Mouse (Mus musculus) CH12.LX (cell line): ENCODE results near the gene Kctd15. TPM values are rescaled to one million over a fixed set of nuclear protein-coding genes. Genes with fewer than 3 reads are reported as not detected.

Experiments
- DNase-seq: peaks from one replicate; pipeline ENCODE4 v3.0.0-alpha.2; 2013; ENCODE audit errors: extremely low read depth
- H3K27ac ChIP-seq: 2 replicates; pipeline ENCODE4 v1.5.1; 2012; ENCODE audit warnings: low read depth, mild to moderate bottlenecking, control low read depth, moderate library complexity; ENCODE audit not compliant: insufficient read depth
- H3K27me3 ChIP-seq: replicated peaks from 2 replicates; pipeline ENCODE3; 2012; ENCODE audit warnings: inconsistent platforms
- H3K36me3 ChIP-seq, 2 experiments: replicated peaks in 1 of 2; 2 replicates each; pipeline versions ENCODE3 to v1.6.1; 2012; ENCODE audit warnings: inconsistent platforms in 1 of 2, low read length in 1 of 2, mild to moderate bottlenecking in 1 of 2, mixed read lengths in 1 of 2, moderate library complexity in 1 of 2; ENCODE audit not compliant: control insufficient read depth in 1 of 2, insufficient read depth in 1 of 2
- H3K4me1 ChIP-seq, 2 experiments: 2 replicates each; pipeline ENCODE4 v1.6.1; 2012; ENCODE audit warnings: inconsistent platforms in 1 of 2, moderate library complexity in 1 of 2; ENCODE audit not compliant: insufficient read depth in 2 of 2, control insufficient read depth in 1 of 2
- H3K4me2 ChIP-seq: 2 replicates; pipeline ENCODE4 v1.6.1; 2012; ENCODE audit warnings: low read depth, mild to moderate bottlenecking, control low read depth; ENCODE audit not compliant: poor library complexity, insufficient read depth, severe bottlenecking
- H3K4me3 ChIP-seq, 3 experiments: fragments of 150-350 bp in 1 of 3; sonication (generic) in 1 of 3; replicated peaks in 1 of 3; 2 replicates each; pipeline versions ENCODE3 to v1.5.1; 2011 to 2012; ENCODE audit warnings: low read depth in 2 of 3, low read length in 2 of 3, mild to moderate bottlenecking in 2 of 3, moderate library complexity in 2 of 3, control low read depth in 1 of 3, improper control_type of control experiment in 1 of 3, inconsistent platforms in 1 of 3, mixed read lengths in 1 of 3; ENCODE audit not compliant: poor library complexity in 1 of 3
- H3K79me2 ChIP-seq: replicated peaks from 2 replicates; pipeline ENCODE4 v1.6.1; 2012; ENCODE audit warnings: mild to moderate bottlenecking, moderate library complexity; ENCODE audit not compliant: control insufficient read depth, poor library complexity, insufficient read depth, severe bottlenecking; ENCODE audit errors: extremely low read depth
- H3K9ac ChIP-seq: 2 replicates; pipeline ENCODE4 v1.6.1; 2012; ENCODE audit warnings: low read depth, mild to moderate bottlenecking, control low read depth, moderate library complexity; ENCODE audit not compliant: insufficient read depth
- H3K9me3 ChIP-seq: replicated peaks from 2 replicates; pipeline ENCODE3; 2012; ENCODE audit warnings: low read length, inconsistent platforms, mixed read lengths
- E2F4 ChIP-seq: IDR thresholded peaks from 2 replicates; pipeline ENCODE4 v1.6.1; 2011; ENCODE audit warnings: low read depth, low read length, improper control_type of control experiment; ENCODE audit not compliant: insufficient replicate concordance
- ELF1 ChIP-seq: IDR thresholded peaks from 2 replicates; pipeline ENCODE4 v1.6.1; 2014; ENCODE audit warnings: low read depth, mild to moderate bottlenecking, inconsistent platforms, low read length, improper control_type of control experiment
- EP300 ChIP-seq: IDR thresholded peaks from 2 replicates; pipeline ENCODE4 v1.6.1; 2011; ENCODE audit warnings: low read length, improper control_type of control experiment
- ETS1 ChIP-seq: conservative IDR thresholded peaks from 2 replicates; pipeline ENCODE4 v1.6.1; 2012; ENCODE audit warnings: low read depth, mild to moderate bottlenecking, inconsistent platforms, low read length, improper control_type of control experiment, moderate library complexity
- HCFC1 ChIP-seq: IDR thresholded peaks from 2 replicates; pipeline ENCODE4 v1.6.1; 2012; ENCODE audit warnings: low read depth, mild to moderate bottlenecking, inconsistent platforms, low read length, improper control_type of control experiment
- IRF4 ChIP-seq: IDR thresholded peaks from 2 replicates; pipeline ENCODE4 v1.6.1; 2014; ENCODE audit warnings: low read depth, mild to moderate bottlenecking, inconsistent platforms, low read length, improper control_type of control experiment
- JUND ChIP-seq: conservative IDR thresholded peaks from 2 replicates; pipeline ENCODE4 v1.6.1; 2011; ENCODE audit warnings: low read depth, low read length, improper control_type of control experiment
- KAT2A ChIP-seq: IDR thresholded peaks from 2 replicates; pipeline ENCODE4 v1.6.1; 2012; ENCODE audit warnings: low read length, improper control_type of control experiment, inconsistent platforms; ENCODE audit not compliant: insufficient replicate concordance
- MAFK ChIP-seq: IDR thresholded peaks from 2 replicates; pipeline ENCODE4 v1.6.1; 2011; ENCODE audit warnings: low read length, improper control_type of control experiment; ENCODE audit not compliant: insufficient replicate concordance
- MAX ChIP-seq: IDR thresholded peaks from 2 replicates; pipeline ENCODE4 v1.6.1; 2011; ENCODE audit warnings: low read length, improper control_type of control experiment
- MYC ChIP-seq: IDR thresholded peaks from 2 replicates; pipeline ENCODE4 v1.6.1; 2011; ENCODE audit warnings: low read depth, mild to moderate bottlenecking, improper control_type of control experiment, low read length
- NELFE ChIP-seq: IDR thresholded peaks from 2 replicates; pipeline ENCODE4 v1.6.1; 2011; ENCODE audit warnings: low read depth, low read length, improper control_type of control experiment
- NRF1 ChIP-seq: IDR thresholded peaks from 2 replicates; pipeline ENCODE4 v1.6.1; 2014; ENCODE audit warnings: low read depth, mild to moderate bottlenecking, inconsistent platforms, low read length, improper control_type of control experiment, moderate library complexity
- RCOR1 ChIP-seq: conservative IDR thresholded peaks from 2 replicates; pipeline ENCODE4 v1.6.1; 2012; ENCODE audit warnings: low read depth, mild to moderate bottlenecking, inconsistent platforms, low read length, improper control_type of control experiment
- SIN3A ChIP-seq: IDR thresholded peaks from 2 replicates; pipeline ENCODE4 v1.6.1; 2012; ENCODE audit warnings: low read length, improper control_type of control experiment, inconsistent platforms
- SMC3 ChIP-seq: IDR thresholded peaks from 2 replicates; pipeline ENCODE4 v1.6.1; 2011; ENCODE audit warnings: low read depth, low read length, improper control_type of control experiment
- TCF12 ChIP-seq: IDR thresholded peaks from 2 replicates; pipeline ENCODE4 v1.6.1; 2014; ENCODE audit warnings: low read depth, mild to moderate bottlenecking, inconsistent platforms, low read length, improper control_type of control experiment
- UBTF ChIP-seq: IDR thresholded peaks from 2 replicates; pipeline ENCODE4 v1.6.1; 2012; ENCODE audit warnings: low read depth, mild to moderate bottlenecking, inconsistent platforms, low read length, improper control_type of control experiment, moderate library complexity
- ZC3H11A ChIP-seq: IDR thresholded peaks from 2 replicates; pipeline ENCODE4 v1.6.1; 2012; ENCODE audit warnings: low read depth, mild to moderate bottlenecking, inconsistent platforms, low read length, improper control_type of control experiment
- ZNF384 ChIP-seq: IDR thresholded peaks from 2 replicates; pipeline ENCODE4 v1.6.1; 2012; ENCODE audit warnings: low read depth, low read length, improper control_type of control experiment, inconsistent platforms
- dilution Hi-C: fragments of 300-500 bp; cut with MboI; formaldehyde crosslinking; loops from 2 replicates; pipeline ENCODE4 v1.14.3; 2020; ENCODE audit warnings: low sequenced_read_pairs; ENCODE audit not compliant: extremely low pct_unique_long_range_greater_than_20kb, extremely low pct_ligation_motif_present
- in situ Hi-C: fragments of 300-500 bp; cut with MboI; formaldehyde crosslinking; loops from 3 replicates; pipeline ENCODE4 v1.14.3; 2019; ENCODE audit warnings: low sequenced_read_pairs, low pct_ligation_motif_present, low pct_unique_long_range_greater_than_20kb, mixed read lengths
- polyA plus RNA-seq: library from polyadenylated mRNA; unstranded; fragments of >175 nt; gene quantifications from 2 replicates; pipeline ENCODE4 v1.2.1, GENCODE M21; 2012; ENCODE audit warnings: low read depth; ENCODE audit not compliant: insufficient read length
- total RNA-seq, 2 experiments: library from RNA; depleted of rRNA; stranded (reverse); fragments of 300-350 nt in 1 of 2; fragments of >200 nt in 1 of 2; gene quantifications; 2 replicates each; pipeline ENCODE4 v1.2.3; 2012 to 2014

Gene Kctd15
- total and polyA plus RNA-seq, 3 experiments = 21.6 to 39.0 (median 24.0) TPM

DNA sequence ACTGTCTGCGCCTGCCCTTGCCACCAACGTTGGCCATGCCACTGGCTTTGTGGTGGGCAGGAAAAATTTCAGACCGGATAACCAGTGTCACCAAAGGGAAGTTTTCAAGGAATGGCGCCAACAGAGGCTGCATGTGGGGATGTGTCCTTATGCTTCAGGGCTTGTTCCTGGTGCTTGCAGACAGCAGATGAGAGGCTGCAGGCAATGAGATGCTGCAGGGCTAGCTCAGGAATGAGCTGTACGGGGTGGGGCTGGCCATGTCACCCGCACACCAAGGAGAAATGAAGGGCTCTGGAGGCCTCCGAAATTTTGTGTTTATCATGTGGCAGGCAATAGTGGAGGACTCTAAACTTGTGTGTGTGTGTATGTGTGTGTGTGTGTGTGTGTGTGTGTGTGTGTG lies 6.6 kb upstream of the Kctd15 start:
- Histone ChIP-seq H3K27me3 (no peaks in the 10 kb centered on the region), H3K4me2 (no peak overlapping the region), H3K4me1 (no peaks in the 10 kb centered on the region), H3K4me3 (no peak overlapping the region), H3K9ac (no peak overlapping the region), H3K27ac (no peak overlapping the region), H3K36me3 (no peaks in the 10 kb centered on the region), H3K79me2 (no peaks in the 10 kb centered on the region), H3K9me3 (peaks cover 4% of the 10 kb centered on the region)
- in situ Hi-C loops (loop anchor here (10.0 to 25.0 kb wide), 3 partner anchors 151 to 401 kb away; partner anchors contain the start of gene Gm6096), dilution Hi-C loops (no loop called here)
- TF ChIP-seq UBTF (no peak), MAFK (no peak), ZC3H11A (no peak), SIN3A (no peak), MYC (no peak), JUND (no peak), E2F4 (no peak), NELFE (no peak), ELF1 (no peak), ETS1 (no peak), KAT2A (no peak), ZNF384 (no peak), SMC3 (no peak), MAX (no peak)
- DNase-seq = no peak

DNA sequence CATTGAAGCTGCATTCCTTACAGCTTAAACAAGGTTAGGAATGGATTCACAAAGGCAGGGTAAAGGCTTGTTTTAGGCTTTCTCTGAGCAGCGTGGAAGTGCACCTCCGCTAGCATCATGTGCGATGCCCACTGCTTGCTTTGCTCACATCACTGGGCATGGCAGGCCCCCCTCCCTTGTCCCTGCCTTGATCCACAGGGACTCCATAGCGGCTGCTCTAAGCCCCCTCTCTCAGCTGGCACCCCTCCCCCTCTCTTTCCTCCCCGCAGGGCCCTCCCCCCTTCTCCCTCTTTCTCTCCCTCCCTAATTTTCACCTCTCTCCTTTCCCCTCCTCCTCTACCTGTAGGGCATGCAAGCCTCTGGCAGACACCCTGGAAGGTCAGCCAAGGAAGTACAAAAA lies 5.7 kb upstream of the Kctd15 start:
- in situ Hi-C loops = loop anchor here (10.0 to 25.0 kb wide), 3 partner anchors 150 to 400 kb away; partner anchors contain the start of gene Gm6096
- TF ChIP-seq IRF4 = no peak
- no peak for TF ChIP-seq TCF12
- no peak for TF ChIP-seq RCOR1
- TF ChIP-seq EP300 = no peak
- no peak for TF ChIP-seq ZC3H11A
- TF ChIP-seq HCFC1 = no peak
- no peak for TF ChIP-seq NRF1
- no peak for TF ChIP-seq MAX

More for the DNA sequence above, 5.7 kb upstream of the Kctd15 start:
- no peak overlapping the region for H3K27ac ChIP-seq
- no peaks in the 10 kb centered on the region for H3K36me3 ChIP-seq
- H3K4me2 ChIP-seq = no peak overlapping the region
- no peak for DNase-seq
- H3K79me2 ChIP-seq = no peaks in the 10 kb centered on the region
- H3K9ac ChIP-seq = no peak overlapping the region
- dilution Hi-C loops = no loop called here
- peaks cover 4% of the 10 kb centered on the region for H3K9me3 ChIP-seq
- H3K4me3 ChIP-seq = no peak overlapping the region
- H3K4me1 ChIP-seq = no peaks in the 10 kb centered on the region
- no peaks in the 10 kb centered on the region for H3K27me3 ChIP-seq
